Mouse (Mus musculus) kidney, embryonic 14.5 days (tissue): ENCODE results near the gene Syn3. TPM values are rescaled to one million over a fixed set of nuclear protein-coding genes. Genes with fewer than 3 reads are reported as not detected.
A peak's percentile ranks its signal among the peaks of the same experiment; 100 is the strongest.

Source experiments
- ATAC-seq: fragments of 200-750 bp; cut with Nextera tagmentation; 2 replicates; pipeline ENCODE4 v1.8.0; 2017; ENCODE audit warnings: moderate number of reproducible peaks, mild to moderate bottlenecking, moderate TSS enrichment, moderate library complexity; ENCODE audit not compliant: low FRiP score, low TSS enrichment
- H3K27ac ChIP-seq: fragments of 300-500 bp; sonication (generic); 2 replicates; pipeline ENCODE4 v1.5.1; 2014; ENCODE audit warnings: low read depth, mild to moderate bottlenecking, low read length, moderate library complexity, mixed read lengths
- H3K27me3 ChIP-seq: fragments of 300-500 bp; sonication (generic); 2 replicates; pipeline ENCODE4 v1.6.1; 2014; ENCODE audit warnings: mild to moderate bottlenecking, low read length; ENCODE audit not compliant: control insufficient read depth, insufficient read depth
- H3K36me3 ChIP-seq: fragments of 300-500 bp; sonication (generic); 2 replicates; pipeline ENCODE4 v1.6.1; 2014; ENCODE audit warnings: low read length, mixed read lengths; ENCODE audit not compliant: control insufficient read depth, insufficient read depth
- H3K4me1 ChIP-seq: fragments of 300-500 bp; sonication (generic); 2 replicates; pipeline ENCODE4 v1.6.1; 2014; ENCODE audit warnings: low read length, mixed read lengths; ENCODE audit not compliant: control insufficient read depth, insufficient read depth
- H3K4me2 ChIP-seq: fragments of 300-500 bp; sonication (generic); replicated peaks from 2 replicates; pipeline ENCODE4 v1.6.1; 2014; ENCODE audit warnings: low read depth, mild to moderate bottlenecking, low read length
- H3K4me3 ChIP-seq: fragments of 300-500 bp; sonication (generic); 2 replicates; pipeline ENCODE4 v1.5.1; 2014; ENCODE audit warnings: mild to moderate bottlenecking, low read length
- H3K9ac ChIP-seq: fragments of 300-500 bp; sonication (generic); 2 replicates; pipeline ENCODE4 v1.6.1; 2014; ENCODE audit warnings: low read depth, mild to moderate bottlenecking, low read length, moderate library complexity
- H3K9me3 ChIP-seq: fragments of 300-500 bp; sonication (generic); 2 replicates; pipeline ENCODE4 v1.6.1; 2016; ENCODE audit warnings: low read length; ENCODE audit not compliant: control insufficient read depth
- WGBS: fragments of 180-500 bp; shearing (Covaris S2); extraction: QIAGEN DNeasy Blood & Tissue Kit; methylation state at CpG from one replicate; pipeline ENCODE4 v1.1.7; 2014; 5-methylcytosine and 5-hydroxymethylcytosine counted together
- polyA plus RNA-seq: library from polyadenylated mRNA; unstranded; fragments of >200 nt; fragmentation: Nextera tagmentation; extraction: Ambion mirVana; gene quantifications from 2 replicates; pipeline ENCODE4 v1.2.1, GENCODE M21; 2014

Gene Syn3
- polyA plus RNA-seq, 1 experiment from 2014 or later, result 8.4 TPM

DNA sequence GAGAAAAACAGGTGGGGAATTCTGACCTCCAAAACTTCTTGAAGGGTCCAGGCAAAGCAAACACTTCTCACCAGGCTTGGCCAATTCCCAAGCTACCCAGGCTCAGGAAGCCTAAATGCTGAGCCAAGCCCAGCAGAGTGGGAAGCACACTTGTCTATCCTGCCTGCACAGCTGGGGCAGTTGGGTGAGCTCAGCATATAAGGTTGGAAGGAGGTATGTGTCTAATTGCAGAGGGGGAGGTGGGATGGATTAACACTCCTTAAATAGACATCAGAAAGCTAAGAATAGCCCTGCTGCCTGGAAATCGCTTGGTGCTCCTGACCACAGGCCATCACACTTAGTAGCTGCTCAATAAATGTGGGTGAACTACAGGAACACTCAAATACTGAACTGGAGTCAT lies 185.2 kb downstream of the Syn3 start:
- no peaks in the 10 kb centered on the region for H3K9me3 ChIP-seq
- H3K27me3 ChIP-seq, result no peaks in the 10 kb centered on the region
- ATAC-seq, result no peak
- H3K4me1 ChIP-seq, result peaks cover 10% of the 10 kb centered on the region; the same call in 1 of the 2 replicates
- H3K36me3 ChIP-seq, result no peaks in the 10 kb centered on the region
- WGBS, result 80% methylated on average over 1 of the region's 1 CpGs
- H3K4me2 ChIP-seq, result no peak overlapping the region
- no peak overlapping the region for H3K27ac ChIP-seq
- H3K9ac ChIP-seq, result no peak overlapping the region
- H3K4me3 ChIP-seq, result no peak overlapping the region

DNA sequence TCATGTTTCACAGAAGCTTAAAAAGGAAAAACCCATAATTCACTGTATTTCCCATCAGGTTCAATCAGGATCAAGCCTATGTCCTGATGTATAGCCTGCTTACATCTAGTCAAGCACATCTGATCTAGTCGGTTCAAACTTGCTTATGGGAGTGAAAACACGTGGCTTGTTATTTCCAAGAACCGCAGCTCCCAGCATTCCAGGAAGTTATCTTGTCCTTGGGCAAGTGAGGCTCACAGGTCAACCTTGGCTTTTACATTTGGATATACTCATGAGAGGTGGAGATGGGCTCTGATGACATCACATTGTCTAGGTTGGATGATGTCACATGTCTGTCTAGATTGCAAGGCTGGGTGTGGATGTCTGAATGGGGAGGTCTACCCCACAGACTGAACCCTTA lies 185.7 kb downstream of the Syn3 start:
- no peaks in the 10 kb centered on the region for H3K27me3 ChIP-seq
- H3K4me3 ChIP-seq, result no peak overlapping the region
- peaks cover 10% of the 10 kb centered on the region; the same call in 1 of the 2 replicates for H3K4me1 ChIP-seq
- H3K9me3 ChIP-seq, result no peaks in the 10 kb centered on the region
- H3K36me3 ChIP-seq, result 0 out of 2 replicates have a peak, but pooled peaks cover 3% of the 10 kb centered on the region
- no peak overlapping the region for H3K27ac ChIP-seq
- H3K9ac ChIP-seq, result no peak overlapping the region
- no peak for ATAC-seq
- WGBS, result 89% methylated on average over 3 of the region's 3 CpGs
- H3K4me2 ChIP-seq, result no peak overlapping the region

GRCm38 (mm10) chr10:86310527-86310926 lies 188.2 kb downstream of the Syn3 start:
- Histone ChIP-seq H3K4me1 (peaks cover 7% of the 10 kb centered on the region; the same call in 1 of the 2 replicates), H3K9ac (no peak overlapping the region), H3K4me2 (no peak overlapping the region), H3K27me3 (no peaks in the 10 kb centered on the region), H3K27ac (no peak overlapping the region), H3K36me3 (0 out of 2 replicates have a peak, but pooled peaks cover 3% of the 10 kb centered on the region), H3K9me3 (no peaks in the 10 kb centered on the region), H3K4me3 (no peak overlapping the region)
- no peak for ATAC-seq
- WGBS, result 54% methylated on average over 6 of the region's 6 CpGs

DNA sequence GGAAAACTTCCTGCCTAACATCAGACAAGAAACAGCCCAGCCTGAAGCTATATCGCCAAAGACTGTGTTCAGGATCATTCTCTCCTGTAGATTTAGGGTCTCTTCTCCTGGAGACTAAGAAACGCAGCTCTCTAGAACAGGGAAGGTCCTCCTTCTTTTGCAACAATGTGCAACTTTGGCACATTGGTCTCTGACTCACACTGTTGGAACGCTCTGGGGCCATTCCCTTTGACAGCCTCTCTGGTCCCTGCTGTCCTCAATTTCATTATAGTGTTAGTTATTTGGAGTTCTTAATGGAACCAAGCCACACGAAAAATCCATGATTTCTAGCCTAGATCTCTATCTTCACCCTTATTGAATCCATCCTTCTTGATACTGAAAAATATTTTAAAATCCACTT lies 191.5 kb downstream of the Syn3 start:
- no peak overlapping the region for H3K4me2 ChIP-seq
- peaks cover 4% of the 10 kb centered on the region for H3K4me1 ChIP-seq
- 76% methylated on average over 4 of the region's 4 CpGs for WGBS
- no peak for ATAC-seq
- H3K9me3 ChIP-seq, result no peaks in the 10 kb centered on the region
- no peak overlapping the region for H3K27ac ChIP-seq
- no peaks in the 10 kb centered on the region for H3K27me3 ChIP-seq
- peaks cover 6% of the 10 kb centered on the region; the same call in 1 of the 2 replicates for H3K36me3 ChIP-seq
- H3K9ac ChIP-seq, result no peak overlapping the region
- no peak overlapping the region for H3K4me3 ChIP-seq

DNA sequence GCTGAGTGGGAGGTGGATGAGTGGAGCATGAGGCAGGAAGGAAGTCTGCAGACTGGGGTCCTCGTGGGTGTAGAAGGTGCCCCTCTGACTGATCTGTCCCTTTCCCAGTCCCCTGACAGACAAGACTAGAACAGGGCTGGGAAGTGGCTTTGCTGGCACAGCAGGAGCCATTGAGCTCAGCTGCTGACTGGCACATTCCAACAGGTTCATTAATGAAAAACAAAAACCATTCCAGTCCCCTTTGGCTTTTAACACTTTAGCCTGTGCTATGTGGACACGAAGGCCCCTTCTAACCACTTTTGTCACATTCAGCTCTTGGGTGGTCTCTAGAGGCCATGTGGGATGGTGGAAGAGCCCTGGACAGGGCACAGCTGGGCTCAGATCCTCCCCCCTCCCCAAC lies 194.1 kb downstream of the Syn3 start:
- Histone ChIP-seq H3K4me2 (no peak overlapping the region), H3K4me3 (no peak overlapping the region), H3K27me3 (no peaks in the 10 kb centered on the region), H3K9ac (no peak overlapping the region), H3K9me3 (no peaks in the 10 kb centered on the region), H3K36me3 (peaks cover 6% of the 10 kb centered on the region; the same call in 1 of the 2 replicates), H3K4me1 (peaks cover 8% of the 10 kb centered on the region), H3K27ac (no peak overlapping the region)
- WGBS, result 5% methylated on average over 2 of the region's 2 CpGs
- no peak for ATAC-seq

GRCm38 (mm10) chr10:86303495-86303876 lies 195.2 kb downstream of the Syn3 start:
- Histone ChIP-seq H3K9me3 (no peaks in the 10 kb centered on the region), H3K9ac (no peak overlapping the region), H3K27ac (no peak overlapping the region), H3K4me3 (no peak overlapping the region), H3K4me1 (peaks cover 8% of the 10 kb centered on the region), H3K4me2 (no peak overlapping the region), H3K36me3 (peaks cover 6% of the 10 kb centered on the region; the same call in 1 of the 2 replicates), H3K27me3 (no peaks in the 10 kb centered on the region)
- ATAC-seq, result no peak
- 75% methylated on average over 2 of the region's 2 CpGs for WGBS

GRCm38 (mm10) chr10:86302761-86303494 lies 195.8 kb downstream of the Syn3 start:
- Histone ChIP-seq H3K27ac (no peak overlapping the region), H3K4me3 (peak overlapping the region; percentile 62), H3K27me3 (no peaks in the 10 kb centered on the region), H3K9ac (0 out of 2 replicates have a peak overlapping the region, but pooled peaks have one; percentile 68), H3K9me3 (no peaks in the 10 kb centered on the region), H3K36me3 (peaks cover 3% of the 10 kb centered on the region; the same call in 1 of the 2 replicates), H3K4me1 (peaks cover 8% of the 10 kb centered on the region), H3K4me2 (peak overlapping the region; percentile 81)
- 26% methylated on average over 8 of the region's 8 CpGs for WGBS
- no peak for ATAC-seq

DNA sequence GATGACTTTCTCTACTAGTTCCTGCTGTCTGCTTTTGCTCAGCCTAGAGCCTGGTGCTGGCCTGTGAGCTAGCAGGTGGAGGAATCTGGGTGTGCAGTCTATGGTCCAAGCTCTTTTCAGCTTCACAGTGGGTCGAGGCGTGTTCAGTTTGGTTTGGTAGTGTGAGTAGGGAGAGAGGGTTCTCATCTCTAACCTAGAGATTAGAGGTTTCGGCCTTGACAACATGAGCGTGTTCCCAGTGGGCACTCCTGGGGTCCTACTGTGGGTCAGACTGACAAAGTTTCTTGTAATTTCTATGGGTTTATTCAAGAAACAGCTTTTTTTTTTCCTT lies 196.4 kb downstream of the Syn3 start:
- no peak for ATAC-seq
- H3K9ac ChIP-seq, result peak overlapping the region; percentile 68; the same call in 1 of the 2 replicates
- H3K4me2 ChIP-seq, result peak overlapping the region; percentile 81
- H3K36me3 ChIP-seq, result peaks cover 3% of the 10 kb centered on the region; the same call in 1 of the 2 replicates
- no peaks in the 10 kb centered on the region for H3K27me3 ChIP-seq
- H3K9me3 ChIP-seq, result no peaks in the 10 kb centered on the region
- H3K4me1 ChIP-seq, result peaks cover 8% of the 10 kb centered on the region
- no peak overlapping the region for H3K27ac ChIP-seq
- H3K4me3 ChIP-seq, result peak overlapping the region; percentile 62
- 71% methylated on average over 4 of the region's 4 CpGs for WGBS

DNA sequence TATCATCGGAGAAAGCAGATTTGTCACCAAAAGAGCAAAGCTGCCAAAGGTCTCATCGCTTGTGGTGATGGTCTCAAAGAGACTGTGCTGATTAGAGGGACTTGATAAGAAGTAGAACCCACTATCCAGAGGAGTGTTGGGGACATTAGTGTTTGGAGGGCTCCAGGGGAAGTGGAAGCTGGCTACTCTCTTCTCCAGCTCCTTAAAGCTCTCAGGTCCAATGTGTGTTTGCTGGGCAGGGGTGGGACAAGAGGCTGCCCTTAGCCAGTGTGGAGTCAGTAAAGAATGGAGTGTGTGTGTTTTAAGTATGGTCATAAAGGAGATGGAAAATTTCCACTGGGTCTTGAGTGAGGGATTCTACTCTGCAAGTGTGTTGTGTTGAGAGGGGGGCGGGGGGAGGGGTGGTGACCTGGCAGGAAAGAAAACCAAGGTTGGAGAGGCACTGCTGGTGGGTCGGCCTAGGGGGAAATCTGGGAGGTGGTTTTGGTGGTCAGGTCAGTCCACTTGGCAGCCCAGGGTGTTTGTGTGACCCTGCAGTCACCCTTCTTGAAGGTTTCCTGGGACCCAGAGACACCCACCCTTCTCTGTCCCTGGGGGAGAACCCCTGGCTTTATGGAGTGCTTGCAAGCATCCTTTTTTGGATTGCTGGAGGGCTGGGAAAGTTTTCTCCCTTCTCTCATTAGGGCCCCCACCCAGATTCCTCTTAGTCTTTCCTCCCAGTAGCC lies 196.9 kb downstream of the Syn3 start:
- Histone ChIP-seq H3K9me3 (no peaks in the 10 kb centered on the region), H3K27me3 (no peaks in the 10 kb centered on the region), H3K27ac (no peak overlapping the region; the same call in 1 of the 2 replicates), H3K4me3 (peak overlapping the region; percentile 62), H3K36me3 (peaks cover 3% of the 10 kb centered on the region; the same call in 1 of the 2 replicates), H3K4me2 (peak overlapping the region; percentile 81), H3K9ac (peak overlapping the region; percentile 68; the same call in 1 of the 2 replicates), H3K4me1 (peaks cover 8% of the 10 kb centered on the region)
- WGBS, result 23% methylated on average over 4 of the region's 4 CpGs
- no peak for ATAC-seq
